Mouse (Mus musculus) thymus, adult 18-20 months (tissue): Measurements from ENCODE around the gene Bcl11b.

Experiments used
- DNase-seq, 2 experiments: peaks; one replicate each; pipeline ENCODE4 v3.0.0; 2022; ENCODE audit warnings: mixed read lengths in 2 of 2

Bcl11b gene

GRCm38 (mm10) chr12:107969841-107970371, 33.5 kb downstream of the Bcl11b start:
- DNase-seq: no peak

GRCm38 (mm10) chr12:107969126-107969525, 34.3 kb downstream of the Bcl11b start:
- no peak for DNase-seq

GRCm38 (mm10) chr12:107968331-107968730, 35.1 kb downstream of the Bcl11b start:
- no peak for DNase-seq

- no peak for DNase-seq
Observed at GRCm38 (mm10) chr12:107967026-107967425, 36.4 kb downstream of the Bcl11b start.

- no peak for DNase-seq
Observed at GRCm38 (mm10) chr12:107965103-107965502, 38.3 kb downstream of the Bcl11b start.

- DNase-seq: peak; percentile 54 to 71
Observed at GRCm38 (mm10) chr12:107964396-107965085, 38.9 kb downstream of the Bcl11b start.

GRCm38 (mm10) chr12:107962852-107963251, 40.5 kb downstream of the Bcl11b start:
- no peak for DNase-seq

- DNase-seq: no peak
Observed at GRCm38 (mm10) chr12:107961843-107962242, 41.6 kb downstream of the Bcl11b start.

GRCm38 (mm10) chr12:107960789-107961491, 42.5 kb downstream of the Bcl11b start:
- no peak for DNase-seq

GRCm38 (mm10) chr12:107960365-107960764, 43.0 kb downstream of the Bcl11b start:
- no peak for DNase-seq

- DNase-seq: no peak
Observed at GRCm38 (mm10) chr12:107959872-107960271, 43.5 kb downstream of the Bcl11b start.

GRCm38 (mm10) chr12:107953044-107953684, 50.2 kb downstream of the Bcl11b start:
- no peak for DNase-seq

- no peak for DNase-seq
Observed at GRCm38 (mm10) chr12:107952318-107952724, 51.1 kb downstream of the Bcl11b start.

GRCm38 (mm10) chr12:107950667-107951179, 52.7 kb downstream of the Bcl11b start:
- no peak for DNase-seq

GRCm38 (mm10) chr12:107949416-107949815, 54.0 kb downstream of the Bcl11b start:
- DNase-seq: no peak

- DNase-seq: no peak
Observed at GRCm38 (mm10) chr12:107942100-107942499, 61.3 kb downstream of the Bcl11b start.

- no peak for DNase-seq
Observed at GRCm38 (mm10) chr12:107940774-107941173, 62.6 kb downstream of the Bcl11b start.

- DNase-seq: no peak
Observed at GRCm38 (mm10) chr12:107939177-107939576, 64.2 kb downstream of the Bcl11b start.

GRCm38 (mm10) chr12:107936972-107937371, 66.4 kb downstream of the Bcl11b start:
- no peak for DNase-seq

- DNase-seq: no peak
Observed at GRCm38 (mm10) chr12:107936406-107936805, 67.0 kb downstream of the Bcl11b start.

GRCm38 (mm10) chr12:107934831-107935437, 68.5 kb downstream of the Bcl11b start:
- no peak for DNase-seq

- no peak for DNase-seq
Observed at GRCm38 (mm10) chr12:107932140-107932539, 71.3 kb downstream of the Bcl11b start.

- no peak for DNase-seq
Observed at GRCm38 (mm10) chr12:107931476-107931875, 71.9 kb downstream of the Bcl11b start.
